Mouse (Mus musculus) brain, embryonic 14.5 days (tissue): ENCODE results near the gene Sltm. TPM values are rescaled to one million over a fixed set of nuclear protein-coding genes. Genes with fewer than 3 reads are reported as not detected.
A peak's percentile ranks its signal among the peaks of the same experiment; 100 is the strongest.
"Not testable (repeated sequence)": the region's sequence is repeated elsewhere in the genome, so short reads cannot be mapped to it uniquely, and the experiment has no call there.

ENCODE experiments used
- DNase-seq: peaks from one replicate; pipeline ENCODE4 v3.0.0-alpha.2; 2011; ENCODE audit warnings: low read depth
- CTCF ChIP-seq: fragments of 200-500 bp; IDR thresholded peaks from 2 replicates; pipeline ENCODE4 v1.5.1; 2012; ENCODE audit warnings: inconsistent platforms, mild to moderate bottlenecking, moderate library complexity, borderline replicate concordance; ENCODE audit not compliant: insufficient read depth, insufficient read length; ENCODE audit errors: extremely low read depth
- POLR2A ChIP-seq: fragments of 200-500 bp; IDR thresholded peaks from 2 replicates; pipeline ENCODE4 v1.6.1; 2012; ENCODE audit warnings: mild to moderate bottlenecking, inconsistent platforms, borderline replicate concordance; ENCODE audit not compliant: poor library complexity, insufficient read depth, insufficient read length, severe bottlenecking; ENCODE audit errors: extremely low read depth
- polyA plus RNA-seq: library from polyadenylated mRNA; depleted of rRNA; stranded (reverse); fragments of >200 nt; gene quantifications from 2 replicates; pipeline ENCODE4 v1.2.3, GENCODE M21; 2012

Gene Sltm
- polyA plus RNA-seq, 1 experiment, result 58.8 TPM

- TF ChIP-seq CTCF (no peak), POLR2A (no peak)
- no peak for DNase-seq
Measured at GRCm38 (mm10) chr9:70511681-70512080, 30.9 kb upstream of the Sltm start.

DNA sequence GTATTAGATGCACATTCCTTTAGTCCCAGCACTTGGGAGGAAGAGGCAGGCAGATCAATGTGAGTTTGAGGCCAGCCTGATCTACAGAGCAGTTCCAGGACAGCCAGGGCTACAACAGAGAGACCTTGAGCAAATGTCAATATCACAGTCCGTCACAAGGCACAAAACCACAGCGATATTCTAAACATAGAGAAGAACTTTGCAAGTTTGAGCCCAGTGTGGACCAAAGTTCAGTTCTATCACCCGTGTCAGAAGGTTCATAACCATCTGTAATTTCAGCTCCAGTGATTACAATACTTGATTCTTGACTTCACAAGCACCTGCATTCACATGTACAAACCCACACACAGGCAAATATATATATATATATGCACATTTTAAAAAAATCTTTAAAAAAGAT lies 21.9 kb upstream of the Sltm start:
- DNase-seq, result no peak
- no peak for TF ChIP-seq POLR2A
- TF ChIP-seq CTCF, result no peak

GRCm38 (mm10) chr9:70523813-70524212 lies 18.7 kb upstream of the Sltm start:
- no peak for DNase-seq
- TF ChIP-seq POLR2A (no peak), CTCF (no peak)

GRCm38 (mm10) chr9:70524366-70524765 lies 18.2 kb upstream of the Sltm start:
- DNase-seq, result no peak
- TF ChIP-seq POLR2A (no peak), CTCF (no peak)

DNA sequence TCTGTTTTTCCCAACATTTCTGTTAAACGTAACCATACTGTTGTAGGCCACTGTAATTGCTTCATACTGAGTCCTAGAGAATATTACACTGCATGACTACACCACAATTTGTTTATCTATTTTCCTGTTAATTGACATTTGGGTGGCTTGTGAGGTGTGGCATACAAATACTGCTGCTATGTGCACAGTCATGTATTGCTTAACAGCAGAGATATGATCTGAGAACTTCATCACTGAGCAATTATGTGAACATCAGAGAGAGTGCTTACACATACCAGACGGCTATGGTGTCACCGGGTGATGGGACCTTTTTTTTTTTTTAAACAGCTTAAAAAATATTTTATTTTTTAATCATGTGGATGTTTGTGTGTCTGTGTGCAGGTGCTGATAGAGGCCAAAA lies 9.2 kb upstream of the Sltm start:
- no peak for DNase-seq
- TF ChIP-seq CTCF (no peak), POLR2A (no peak)

DNA sequence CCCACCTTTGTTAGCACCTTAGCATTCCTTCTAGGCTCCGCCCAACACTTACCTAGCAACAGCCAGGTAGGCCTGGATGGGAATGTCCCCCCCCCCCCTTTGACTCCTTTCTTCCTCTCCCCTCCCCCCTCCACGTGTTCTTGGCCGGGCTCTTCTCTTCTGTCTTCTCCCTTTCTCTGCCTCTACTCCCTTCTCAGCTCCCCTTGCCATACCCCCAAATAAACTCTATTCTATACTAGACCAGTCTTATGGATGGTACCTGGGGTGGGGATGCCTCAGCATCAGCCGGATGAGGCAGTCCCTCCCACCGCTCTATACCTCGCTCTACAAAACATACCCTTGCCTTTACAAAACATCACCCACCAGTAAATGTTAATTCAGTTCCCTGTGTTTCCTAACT lies 970 bp upstream of the Sltm start:
- TF ChIP-seq CTCF, result no peak
- no peak for TF ChIP-seq POLR2A
- peak; percentile 5 for DNase-seq

DNA sequence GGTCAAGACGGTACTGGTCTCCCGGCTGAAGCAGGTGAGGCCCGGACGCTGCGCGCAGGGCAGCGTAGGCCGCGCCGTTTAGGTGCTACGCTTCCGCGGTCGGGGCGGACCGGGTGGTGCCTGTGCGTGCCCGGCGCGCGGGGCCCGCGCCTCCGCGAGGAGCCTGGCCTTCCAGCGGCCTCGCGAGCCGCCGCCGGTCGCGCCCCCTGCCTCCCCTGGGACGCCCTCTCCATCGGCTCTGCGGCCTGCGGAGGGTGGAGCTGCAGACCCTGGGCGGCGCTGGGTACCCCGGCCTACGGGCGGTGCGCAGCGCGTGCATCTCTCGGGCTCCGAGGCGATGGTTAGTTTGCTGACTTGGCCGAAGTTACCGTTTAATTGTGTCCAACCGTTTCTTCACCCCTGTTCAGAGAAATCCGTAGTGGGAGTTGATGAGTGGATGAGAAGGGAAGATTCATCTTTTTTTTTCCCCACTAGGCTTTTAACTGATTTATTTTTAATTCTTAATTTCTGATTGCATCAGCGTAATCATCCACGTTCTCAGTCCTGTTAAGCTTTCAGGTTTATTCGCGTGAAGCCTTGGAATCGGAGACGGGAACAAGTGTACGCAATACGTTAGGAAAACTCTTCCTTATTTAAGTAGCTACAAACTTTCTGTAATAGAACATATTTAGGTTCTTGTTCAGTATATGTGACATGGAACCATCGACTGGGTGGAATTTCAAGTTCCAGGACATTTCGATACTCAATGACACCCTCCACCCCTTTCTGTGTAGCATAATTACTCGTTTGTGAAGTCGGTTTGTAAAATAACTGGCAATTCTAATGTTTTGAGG lies 710 bp downstream of the Sltm start:
- DNase-seq, result peak; percentile 71
- TF ChIP-seq CTCF (no peak), POLR2A (no peak)

- DNase-seq, result no peak
- no peak for TF ChIP-seq CTCF
- no peak for TF ChIP-seq POLR2A
Measured at GRCm38 (mm10) chr9:70543985-70544384, 1.4 kb downstream of the Sltm start.

GRCm38 (mm10) chr9:70544831-70545230 lies 2.3 kb downstream of the Sltm start:
- no peak for TF ChIP-seq POLR2A
- TF ChIP-seq CTCF, result no peak
- no peak for DNase-seq

DNA sequence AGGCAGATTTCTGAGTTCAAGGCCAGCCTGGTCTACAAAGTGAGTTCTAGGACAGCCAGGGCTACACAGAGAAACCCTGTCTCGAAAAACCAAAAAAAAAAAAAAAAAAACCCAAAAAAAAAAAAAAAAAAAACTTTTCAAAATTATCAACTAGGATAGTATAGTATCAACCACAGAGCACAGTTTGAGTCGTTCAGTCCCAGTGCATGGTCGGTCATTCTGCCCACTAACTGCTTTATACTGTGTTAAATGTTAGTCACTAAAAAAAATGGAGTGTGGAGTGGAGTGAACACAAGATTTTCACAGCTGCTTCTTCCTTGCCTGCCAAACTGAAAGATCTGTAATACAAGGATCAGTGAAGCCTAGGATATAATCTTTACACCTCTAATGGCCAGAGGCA lies 4.0 kb downstream of the Sltm start:
- DNase-seq, result not testable (repeated sequence)

GRCm38 (mm10) chr9:70548304-70548703 lies 5.8 kb downstream of the Sltm start:
- TF ChIP-seq CTCF (no peak), POLR2A (no peak)
- no peak for DNase-seq

DNA sequence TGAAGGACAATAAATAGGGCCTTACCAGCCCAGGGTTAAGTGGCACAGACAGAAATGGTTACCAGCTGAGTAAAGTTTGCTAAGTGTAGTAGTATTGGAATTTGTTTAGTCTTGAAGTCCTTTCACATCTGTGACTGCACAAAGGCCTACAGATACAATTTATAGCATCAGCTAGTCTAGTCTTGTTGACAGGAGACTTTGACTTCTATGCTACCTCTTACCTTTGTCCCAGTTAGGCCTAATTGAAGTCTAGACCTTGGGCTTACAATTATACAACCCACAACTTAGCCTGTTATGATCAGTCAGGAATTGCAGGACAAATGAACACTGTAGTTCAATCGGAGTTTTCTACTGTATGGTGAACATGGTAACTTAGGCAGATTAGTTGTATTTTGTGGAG lies 9.0 kb downstream of the Sltm start:
- TF ChIP-seq CTCF (no peak), POLR2A (no peak)
- no peak for DNase-seq

GRCm38 (mm10) chr9:70552233-70552632 lies 9.7 kb downstream of the Sltm start:
- DNase-seq, result not testable (repeated sequence)
